Mouse (Mus musculus): Measurements from ENCODE around the gene Tex50.

Gene Tex50

DNA sequence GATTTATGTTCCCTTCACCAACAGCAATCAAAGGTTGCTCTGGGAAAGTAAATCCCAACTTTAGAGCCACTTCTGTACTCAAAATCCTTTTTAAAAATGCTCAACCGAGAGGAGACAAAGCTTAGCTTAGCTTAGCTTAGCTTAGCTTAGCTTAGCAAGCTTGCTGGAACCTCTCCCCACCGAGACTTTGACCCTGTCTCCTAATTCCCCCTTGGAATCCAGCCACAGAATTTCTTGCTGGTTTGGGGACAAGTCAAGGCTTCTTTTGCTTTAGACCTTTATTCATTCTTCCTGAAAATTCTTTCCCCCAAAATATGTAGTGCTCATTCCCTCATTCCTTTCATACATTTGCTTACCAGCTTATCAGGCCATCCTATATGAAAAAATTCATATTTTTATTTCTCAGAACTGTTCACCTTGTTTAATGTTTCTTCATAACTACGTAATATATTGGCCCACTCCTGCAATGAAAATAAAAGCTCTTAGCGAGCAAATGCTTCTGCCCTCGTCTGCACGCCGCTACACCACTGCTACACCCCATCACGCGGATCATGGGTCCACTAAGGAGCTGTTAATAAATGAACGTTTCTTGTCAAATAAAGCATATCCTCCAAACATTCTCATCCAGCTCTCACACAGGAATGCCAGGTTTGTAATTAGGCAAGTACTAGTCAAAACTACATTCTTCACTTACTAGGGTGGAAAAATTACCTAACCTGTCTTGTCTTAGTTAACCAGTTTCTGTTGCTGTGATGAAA lies 36.3 kb downstream of the Tex50 start:
- DNase-seq (ENCODE audit: low spot score in 2 of 2), result no peak

DNA sequence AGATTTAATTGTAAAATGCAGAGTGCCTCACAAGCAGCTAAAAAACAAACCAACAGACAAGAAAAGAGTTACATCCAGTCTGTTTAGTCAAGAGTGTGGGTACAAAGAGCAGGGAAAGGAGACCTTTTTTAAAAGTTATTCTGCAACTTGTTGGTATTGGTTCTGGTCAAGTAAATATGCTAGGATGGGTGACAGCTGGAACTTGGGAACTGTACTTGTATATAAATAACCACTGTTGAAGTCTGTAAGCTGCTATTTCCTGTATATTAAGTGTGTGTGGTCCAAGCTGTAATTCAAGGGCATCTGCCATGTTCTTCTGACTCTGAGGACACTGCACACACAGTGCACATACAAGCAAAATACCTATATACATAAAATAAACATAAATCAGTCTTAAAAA lies 44.5 kb downstream of the Tex50 start:
- no peak for DNase-seq (ENCODE audit: low spot score in 2 of 2)

DNA sequence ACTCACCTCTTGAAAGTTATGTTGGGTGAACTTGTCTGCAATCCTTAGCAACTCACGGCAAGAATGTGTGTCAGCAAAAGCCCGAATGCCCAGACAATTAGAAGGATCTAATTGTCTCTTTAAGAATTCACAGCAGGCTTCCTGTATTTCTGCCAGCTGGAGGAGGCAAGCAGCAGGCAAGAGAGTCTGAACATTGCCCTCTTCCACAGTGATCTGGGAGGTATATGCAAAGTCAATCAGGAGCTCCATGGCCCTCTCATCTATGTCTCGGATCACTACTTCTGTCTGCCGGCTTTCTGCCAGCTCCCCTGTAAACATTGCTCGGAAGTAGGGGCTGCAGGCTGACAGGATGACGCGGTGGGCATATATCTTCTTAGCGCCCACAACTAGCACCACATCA lies 49.9 kb downstream of the Tex50 start:
- no peak for DNase-seq (ENCODE audit: low spot score in 2 of 2)

Data from heart, adult 9 months (tissue).